Mouse (Mus musculus) G1E (cell line): ENCODE measurements around the gene Ubxn11.

Experiments
- CTCF ChIP-seq: IDR thresholded peaks from 2 replicates; pipeline ENCODE4 v1.5.1; 2012; ENCODE audit warnings: low read depth, low read length, inconsistent platforms, mixed read lengths
- GATA1 ChIP-seq: IDR thresholded peaks from 2 replicates; pipeline ENCODE4 v1.6.1; 2012; ENCODE audit warnings: borderline replicate concordance, low read length, inconsistent platforms, mixed read lengths
- GATA2 ChIP-seq: IDR thresholded peaks from 2 replicates; pipeline ENCODE4 v1.6.1; 2012; ENCODE audit warnings: low read depth, low read length, inconsistent platforms, borderline replicate concordance
- POLR2AphosphoS5 ChIP-seq: IDR thresholded peaks from 2 replicates; pipeline ENCODE4 v1.6.1; 2012; ENCODE audit warnings: low read depth, low read length, inconsistent platforms; ENCODE audit not compliant: insufficient replicate concordance
- TAL1 ChIP-seq: conservative IDR thresholded peaks from 2 replicates; pipeline ENCODE4 v1.6.1; 2012; ENCODE audit warnings: low read depth, low read length, inconsistent platforms, mixed read lengths

- TF ChIP-seq CTCF = no peak
- TF ChIP-seq POLR2AphosphoS5 = no peak
- TF ChIP-seq GATA1 = no peak
- no peak for TF ChIP-seq TAL1
- no peak for TF ChIP-seq GATA2
Observed at GRCm38 (mm10) chr4:134113356-134113994, 11.1 kb downstream of the Ubxn11 start.
